Mouse (Mus musculus): ENCODE results near the gene St5.
A peak's percentile ranks its signal among the peaks of the same experiment; 100 is the strongest.

Gene St5

DNA sequence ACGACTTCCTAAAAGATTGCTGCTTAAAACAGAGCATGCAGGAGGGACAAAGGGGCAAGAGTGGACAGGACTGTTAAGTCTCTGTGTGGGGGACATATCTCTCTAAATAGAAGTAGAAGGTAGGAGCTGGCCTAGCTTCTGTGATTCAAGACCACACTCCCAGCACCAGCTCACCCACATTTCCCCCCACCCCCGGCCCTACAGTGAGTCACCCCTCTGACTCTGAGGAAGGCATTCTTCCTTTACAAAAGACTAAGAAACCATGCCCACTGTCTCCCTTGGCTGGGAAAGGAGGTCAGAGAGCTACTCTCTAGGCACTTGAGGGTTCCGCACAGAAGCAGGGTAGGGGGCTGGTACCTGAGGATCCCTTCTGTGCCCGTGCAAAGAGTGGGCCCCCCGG lies 219.2 kb downstream of the St5 start:
- DNase-seq (ENCODE audit: low read depth): peak; percentile 35

- DNase-seq (ENCODE audit: low read depth): no peak
These were observed 222.6 kb downstream of the St5 start for GRCm38 (mm10) chr7:109480765-109481197.

- DNase-seq (ENCODE audit: low read depth): no peak
These were observed 225.5 kb downstream of the St5 start for GRCm38 (mm10) chr7:109477926-109478325.
